Mouse (Mus musculus) lung, postnatal 0 days (tissue): ENCODE results near the gene Stk11. TPM values are rescaled to one million over a fixed set of nuclear protein-coding genes. Genes with fewer than 3 reads are reported as not detected.

Source experiments
- ATAC-seq: fragments of 200-750 bp; cut with Nextera tagmentation; 2 replicates; pipeline ENCODE4 v1.8.0; 2017; ENCODE audit warnings: moderate library complexity
- DNase-seq: peaks from one replicate; pipeline ENCODE4 v3.0.0-alpha.2; 2016; ENCODE audit warnings: low spot score
- H3K27ac ChIP-seq: fragments of 300-500 bp; sonication (generic); 2 replicates; pipeline ENCODE4 v1.5.1; 2014; ENCODE audit warnings: antibody characterized with exemption, mild to moderate bottlenecking, low read length, mixed read lengths
- H3K27me3 ChIP-seq: fragments of 300-500 bp; sonication (generic); replicated peaks from 2 replicates; pipeline ENCODE4 v1.6.1; 2014; ENCODE audit warnings: low read length, mixed read lengths; ENCODE audit not compliant: insufficient read depth
- H3K36me3 ChIP-seq: fragments of 300-500 bp; sonication (generic); 2 replicates; pipeline ENCODE4 v1.6.1; 2014; ENCODE audit warnings: low read length, mixed read lengths; ENCODE audit not compliant: insufficient read depth
- H3K4me1 ChIP-seq: fragments of 300-500 bp; sonication (generic); 2 replicates; pipeline ENCODE4 v1.6.1; 2014; ENCODE audit warnings: antibody characterized with exemption, low read depth, low read length, mixed read lengths; ENCODE audit not compliant: insufficient read depth
- H3K4me2 ChIP-seq: fragments of 300-500 bp; sonication (generic); replicated peaks from 2 replicates; pipeline ENCODE4 v1.6.1; 2014; ENCODE audit warnings: low read depth, mild to moderate bottlenecking, low read length, moderate library complexity, mixed read lengths
- H3K4me3 ChIP-seq: fragments of 300-500 bp; sonication (generic); 2 replicates; pipeline ENCODE4 v1.5.1; 2014; ENCODE audit warnings: low read depth, low read length
- H3K9ac ChIP-seq: fragments of 300-500 bp; sonication (generic); replicated peaks from 2 replicates; pipeline ENCODE4 v1.6.1; 2014; ENCODE audit warnings: low read depth, mild to moderate bottlenecking
- H3K9me3 ChIP-seq: fragments of 300-500 bp; sonication (generic); 2 replicates; pipeline ENCODE4 v1.6.1; 2016; ENCODE audit warnings: low read length, mixed read lengths
- CTCF ChIP-seq: IDR thresholded peaks from 2 replicates; pipeline ENCODE4 v1.5.1; 2016; ENCODE audit warnings: antibody characterized with exemption, mild to moderate bottlenecking
- EP300 ChIP-seq: IDR thresholded peaks from 2 replicates; pipeline ENCODE4 v1.6.1; 2016; ENCODE audit warnings: antibody characterized with exemption, mild to moderate bottlenecking, control low read depth
- WGBS: fragments of 180-500 bp; shearing (Covaris S2); extraction: QIAGEN DNeasy Blood & Tissue Kit; methylation state at CpG from one replicate; pipeline ENCODE4 v1.1.7; 2014; 5-methylcytosine and 5-hydroxymethylcytosine counted together
- polyA plus RNA-seq: library from polyadenylated mRNA; unstranded; fragments of >200 nt; fragmentation: Nextera tagmentation; extraction: Ambion mirVana; gene quantifications from 2 replicates; pipeline ENCODE4 v1.2.1, GENCODE M21; 2015

Stk11 gene
- polyA plus RNA-seq, 1 experiment from 2014 or later = 19.0 TPM

DNA sequence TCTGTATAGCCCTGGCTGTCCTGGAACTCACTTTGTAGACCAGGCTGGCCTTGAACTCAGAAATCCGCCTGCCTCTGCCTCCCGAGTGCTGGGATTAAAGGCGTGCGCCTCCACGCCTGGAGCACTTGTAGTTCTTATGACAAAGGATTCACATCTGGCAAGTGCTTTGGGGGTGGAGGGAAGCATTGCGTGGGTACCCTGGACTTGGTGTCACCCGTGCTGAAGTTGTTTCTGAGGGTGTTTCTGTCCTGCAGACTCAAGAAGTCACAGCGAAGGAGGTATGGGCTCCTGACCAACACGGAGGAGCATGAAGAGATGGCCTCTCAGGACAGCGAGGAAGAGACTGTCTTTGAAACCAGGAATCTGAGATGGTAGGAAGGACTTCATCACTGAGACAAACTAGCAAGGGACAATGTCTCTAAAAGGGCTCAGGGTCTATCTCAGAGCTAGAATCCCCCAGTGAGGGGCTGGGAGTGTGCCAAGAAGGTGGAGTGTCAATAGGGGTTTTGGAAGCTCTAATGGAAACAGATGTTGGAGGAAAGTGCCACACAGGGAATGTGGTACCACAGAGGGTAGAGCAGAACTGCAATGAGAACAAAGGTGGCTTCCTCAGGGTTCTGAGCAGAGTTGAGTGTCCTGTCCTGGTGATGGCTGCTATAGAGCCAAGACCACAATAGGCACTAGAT, 58.5 kb downstream of the Stk11 start:
- 87% methylated on average over 10 of the region's 10 CpGs for WGBS
- Histone ChIP-seq H3K4me3 (no peak overlapping the region), H3K27ac (no peak overlapping the region), H3K36me3 (peaks cover 18% of the 10 kb centered on the region), H3K9me3 (no peaks in the 10 kb centered on the region), H3K9ac (no peak overlapping the region), H3K4me2 (no peak overlapping the region), H3K27me3 (no peaks in the 10 kb centered on the region), H3K4me1 (peaks cover 5% of the 10 kb centered on the region; the same call in 1 of the 2 replicates)
- DNase-seq (no peak), ATAC-seq (no peak)
- TF ChIP-seq CTCF (no peak), EP300 (no peak)

DNA sequence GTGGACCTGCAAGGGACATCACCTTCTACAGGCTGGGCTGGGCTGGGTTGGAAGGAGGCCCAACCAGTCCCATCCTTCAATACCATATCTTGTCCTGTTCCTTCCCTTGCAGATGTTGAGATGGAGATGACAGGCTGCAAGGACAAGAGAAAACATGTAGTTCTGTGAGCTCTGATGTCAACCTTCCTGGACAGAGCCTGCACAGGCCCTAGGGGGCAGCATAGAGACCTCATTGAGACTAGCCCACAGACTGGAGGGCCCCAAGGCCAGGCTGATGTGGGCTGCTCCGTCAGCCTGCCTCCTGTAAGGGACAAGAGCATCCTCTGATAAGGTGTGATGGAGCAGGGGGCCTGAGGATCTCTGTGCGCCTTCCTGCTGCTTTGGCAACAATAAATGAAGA, 59.1 kb downstream of the Stk11 start:
- H3K36me3 ChIP-seq = peaks cover 18% of the 10 kb centered on the region
- H3K9me3 ChIP-seq = no peaks in the 10 kb centered on the region
- H3K27ac ChIP-seq = no peak overlapping the region
- H3K4me1 ChIP-seq = peaks cover 5% of the 10 kb centered on the region; the same call in 1 of the 2 replicates
- DNase-seq = peak; percentile 62
- no peak overlapping the region for H3K9ac ChIP-seq
- ATAC-seq = no peak
- no peaks in the 10 kb centered on the region for H3K27me3 ChIP-seq
- no peak overlapping the region for H3K4me2 ChIP-seq
- TF ChIP-seq CTCF (peak; percentile 66), EP300 (no peak)
- H3K4me3 ChIP-seq = no peak overlapping the region
- WGBS = 51% methylated on average over 2 of the region's 2 CpGs

DNA sequence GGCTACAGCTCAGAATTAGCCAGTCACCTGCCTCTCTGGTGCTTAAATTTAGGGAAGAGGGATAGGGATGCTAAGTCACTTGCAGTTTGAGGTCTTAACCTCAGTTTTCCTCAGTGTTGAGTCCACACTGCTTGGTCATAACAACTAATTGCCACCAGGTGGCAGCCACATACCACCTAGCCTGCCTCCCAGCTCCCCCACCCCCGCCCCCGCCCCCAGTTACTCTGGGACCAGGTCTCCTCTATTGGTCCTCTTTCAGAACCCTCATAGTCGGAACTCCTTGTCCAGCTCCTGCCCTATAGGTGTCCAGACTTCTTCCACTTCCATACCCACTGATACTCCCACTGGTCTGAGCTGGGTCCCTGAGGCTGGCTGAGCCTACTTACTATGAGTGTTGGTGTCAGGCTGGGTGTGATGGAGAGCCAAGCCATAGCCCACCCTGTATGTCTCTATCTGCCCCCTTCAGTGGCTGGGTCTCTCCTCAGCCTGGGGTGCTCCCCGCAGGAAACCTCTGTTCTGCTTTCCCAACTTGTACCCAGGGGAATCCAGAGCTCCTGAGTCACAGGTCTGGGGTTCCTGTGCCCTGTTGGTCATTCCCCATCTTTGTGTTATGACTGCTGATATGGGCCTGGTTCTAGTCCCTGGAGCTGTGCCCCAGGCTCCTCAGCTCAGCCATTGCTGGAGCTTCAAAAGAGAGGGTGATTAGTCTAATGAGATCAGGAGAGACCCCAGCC, 60.1 kb downstream of the Stk11 start:
- WGBS = 28% methylated on average over 4 of the region's 4 CpGs
- ATAC-seq = no peak
- peaks cover 4% of the 10 kb centered on the region; the same call in 1 of the 2 replicates for H3K27me3 ChIP-seq
- H3K27ac ChIP-seq = no peak overlapping the region
- no peak for TF ChIP-seq EP300
- TF ChIP-seq CTCF = peak; percentile 74
- no peaks in the 10 kb centered on the region for H3K9me3 ChIP-seq
- H3K4me2 ChIP-seq = no peak overlapping the region
- H3K9ac ChIP-seq = no peak overlapping the region
- H3K36me3 ChIP-seq = peaks cover 8% of the 10 kb centered on the region
- peak; percentile 58 for DNase-seq
- peaks cover 5% of the 10 kb centered on the region; the same call in 1 of the 2 replicates for H3K4me1 ChIP-seq
- no peak overlapping the region for H3K4me3 ChIP-seq

DNA sequence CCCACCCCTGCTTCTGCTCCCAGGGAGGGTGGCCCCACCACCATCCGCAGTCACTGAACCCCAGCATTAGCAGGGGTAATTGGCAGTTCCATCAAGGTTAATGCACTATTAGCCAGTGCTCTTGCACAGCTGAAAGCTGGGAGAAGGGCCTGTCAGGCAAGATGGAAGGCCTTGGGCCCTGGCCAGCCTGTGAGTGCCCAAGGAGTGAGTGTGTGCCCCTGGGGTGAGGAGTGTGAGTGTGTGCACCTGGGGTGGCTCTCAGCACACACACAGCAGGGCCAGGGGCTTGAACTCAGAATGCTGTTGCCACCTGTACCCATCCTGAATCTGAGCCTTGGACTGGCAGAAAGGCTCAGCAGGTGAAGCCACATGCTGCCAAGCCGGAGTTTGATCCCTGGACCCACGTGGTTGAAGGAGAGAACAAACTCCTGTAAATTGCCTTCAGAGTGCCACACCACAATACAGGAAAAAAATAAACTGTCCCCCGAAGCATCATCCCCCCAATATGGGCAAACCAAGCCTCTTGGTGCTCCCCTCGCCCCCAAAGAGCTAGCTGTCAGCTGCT, 60.7 kb downstream of the Stk11 start:
- peaks cover 5% of the 10 kb centered on the region; the same call in 1 of the 2 replicates for H3K4me1 ChIP-seq

DNA sequence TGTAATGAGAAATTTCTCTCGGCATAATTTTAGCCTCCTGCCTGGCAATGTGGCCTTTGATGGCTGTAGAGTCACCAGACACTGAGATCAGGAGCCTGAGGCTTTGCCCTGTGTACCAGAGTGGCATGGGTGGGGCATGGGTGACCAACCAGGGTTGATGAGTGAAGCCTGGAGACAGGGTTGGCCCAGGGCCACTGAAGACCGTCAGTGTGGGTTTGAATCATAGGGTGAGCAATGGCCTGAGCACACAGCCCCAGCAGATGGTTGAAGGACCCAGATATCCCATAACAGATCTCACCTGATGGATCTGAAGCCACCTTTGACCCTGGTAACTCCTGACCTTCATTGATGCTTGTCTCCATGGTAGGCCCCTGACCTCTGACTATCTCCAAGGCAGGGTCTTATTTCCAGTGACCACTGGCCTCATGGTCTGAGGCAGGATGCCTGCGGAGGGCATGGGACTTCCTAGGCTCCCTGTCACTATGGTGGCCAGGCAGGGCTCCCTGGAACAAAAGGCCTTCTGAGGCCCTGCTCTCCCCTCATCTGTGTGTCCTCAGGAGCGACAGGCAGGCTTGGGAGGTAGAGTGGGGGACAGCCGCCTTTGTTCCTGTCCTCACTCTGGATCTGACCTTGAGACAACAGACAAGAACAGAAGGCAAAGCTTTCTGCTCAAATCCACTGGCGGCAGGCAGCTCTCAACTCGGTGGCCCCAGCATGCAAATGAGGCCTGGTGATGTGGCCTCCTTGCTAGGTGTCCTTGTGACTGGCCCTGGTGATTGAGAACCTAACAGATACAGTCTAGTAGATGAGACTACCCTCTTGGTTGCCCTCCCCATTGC, 62.1 kb downstream of the Stk11 start:
- TF ChIP-seq CTCF (no peak), EP300 (no peak)
- WGBS = 72% methylated on average over 7 of the region's 7 CpGs

More for the DNA sequence above, 60.7 kb downstream of the Stk11 start:
- H3K9ac ChIP-seq = no peak overlapping the region
- H3K27ac ChIP-seq = no peak overlapping the region
- H3K27me3 ChIP-seq = peaks cover 4% of the 10 kb centered on the region; the same call in 1 of the 2 replicates
- no peak overlapping the region for H3K4me2 ChIP-seq
- no peaks in the 10 kb centered on the region for H3K9me3 ChIP-seq
- no peak for DNase-seq
- no peak overlapping the region for H3K4me3 ChIP-seq
- 79% methylated on average over 5 of the region's 5 CpGs for WGBS
- TF ChIP-seq CTCF (no peak), EP300 (no peak)
- no peak for ATAC-seq
- peaks cover 3% of the 10 kb centered on the region for H3K36me3 ChIP-seq

More for the DNA sequence above, 62.1 kb downstream of the Stk11 start:
- H3K4me2 ChIP-seq = no peak overlapping the region
- no peak overlapping the region for H3K9ac ChIP-seq
- no peaks in the 10 kb centered on the region for H3K4me1 ChIP-seq
- H3K9me3 ChIP-seq = no peaks in the 10 kb centered on the region
- no peak overlapping the region for H3K27ac ChIP-seq
- no peak overlapping the region for H3K4me3 ChIP-seq
- H3K36me3 ChIP-seq = no peaks in the 10 kb centered on the region
- DNase-seq (no peak), ATAC-seq (no peak)
- peaks cover 4% of the 10 kb centered on the region; the same call in 1 of the 2 replicates for H3K27me3 ChIP-seq
